Mouse (Mus musculus): Measurements from ENCODE around the gene Pitx3. TPM values are rescaled to one million over a fixed set of nuclear protein-coding genes. Genes with fewer than 3 reads are reported as not detected.

The Pitx3 gene
- polyA plus RNA-seq, 1 experiment = not detected

DNA sequence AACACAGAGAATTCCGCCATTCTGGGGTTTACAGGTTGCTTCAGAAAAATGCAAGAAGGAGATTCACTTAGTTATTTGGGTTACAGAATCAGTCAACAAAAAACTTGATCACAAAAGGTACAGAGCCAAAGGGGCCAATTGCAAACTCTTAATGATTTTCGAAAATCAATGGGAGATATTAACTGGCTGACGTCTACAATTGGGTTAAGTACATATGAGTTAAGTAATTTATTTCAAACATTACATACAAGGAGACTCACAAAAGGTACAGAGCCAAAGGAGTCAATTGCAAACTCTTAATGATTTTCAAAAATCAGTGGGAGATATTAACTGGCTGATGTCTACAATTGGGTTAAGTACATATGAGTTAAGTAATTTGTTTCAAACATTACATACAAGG is 48.6 kb downstream of the Pitx3 start:
- 93% methylated on average over 3 of the region's 3 CpGs for WGBS
- Histone ChIP-seq H3K4me1 (ENCODE audit: control insufficient read depth, insufficient read depth, insufficient read length) (no peaks in the 10 kb centered on the region; the same call in 1 of the 2 replicates), H3K27me3 (ENCODE audit: control insufficient read depth, insufficient read depth, low read length) (no peaks in the 10 kb centered on the region), H3K27ac (ENCODE audit: insufficient read depth, low read length) (no peak overlapping the region), H3K4me3 (ENCODE audit: extremely low read depth, insufficient read depth, insufficient read length) (no peak overlapping the region), H3K36me3 (ENCODE audit: control insufficient read depth, insufficient read depth, low read length) (no peaks in the 10 kb centered on the region)
- TF ChIP-seq CTCF (IDR thresholded peaks at IDR 0.05; ENCODE audit: extremely low read depth, insufficient read depth, insufficient read length, insufficient replicate concordance) (no peak), POLR2A (IDR thresholded peaks at IDR 0.05; ENCODE audit: low read depth, low read length) (no peak)
- DNase-seq (ENCODE audit: low read depth in 1 of 2, low spot score in 2 of 2) = no peak

DNA sequence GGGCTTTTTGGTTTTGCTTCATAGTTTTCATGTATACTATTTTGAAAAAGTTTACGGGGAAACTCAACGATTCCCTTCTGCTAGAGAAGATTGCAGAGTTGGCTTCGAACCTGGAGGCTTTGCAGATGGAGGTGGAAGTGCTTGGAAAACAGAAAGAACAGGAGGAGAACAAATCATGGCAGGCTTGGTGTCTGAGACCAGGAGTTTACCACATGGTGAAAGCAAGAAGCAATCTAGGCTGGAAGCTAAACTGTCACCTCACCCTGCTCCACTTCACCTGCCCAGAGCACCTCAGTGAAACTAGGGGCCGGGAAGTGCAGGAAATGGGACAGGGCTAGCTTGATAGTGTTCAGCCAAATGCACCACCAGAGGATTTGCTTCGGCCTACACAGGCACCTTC is 51.7 kb downstream of the Pitx3 start:
- no peak overlapping the region for H3K4me3 ChIP-seq (ENCODE audit: extremely low read depth, insufficient read depth, insufficient read length)
- DNase-seq (ENCODE audit: low read depth in 1 of 2, low spot score in 2 of 2) = no peak
- no peaks in the 10 kb centered on the region for H3K27me3 ChIP-seq (ENCODE audit: control insufficient read depth, insufficient read depth, low read length)
- H3K36me3 ChIP-seq (ENCODE audit: control insufficient read depth, insufficient read depth, low read length) = no peaks in the 10 kb centered on the region
- no peak for TF ChIP-seq CTCF (IDR thresholded peaks at IDR 0.05; ENCODE audit: extremely low read depth, insufficient read depth, insufficient read length, insufficient replicate concordance)
- TF ChIP-seq POLR2A (IDR thresholded peaks at IDR 0.05; ENCODE audit: low read depth, low read length) = no peak
- 92% methylated on average over 5 of the region's 5 CpGs for WGBS
- H3K4me1 ChIP-seq (ENCODE audit: control insufficient read depth, insufficient read depth, insufficient read length) = no peaks in the 10 kb centered on the region
- no peak overlapping the region for H3K27ac ChIP-seq (ENCODE audit: insufficient read depth, low read length)

- no peak for TF ChIP-seq POLR2A (IDR thresholded peaks at IDR 0.05; ENCODE audit: low read depth, low read length)
- TF ChIP-seq CTCF (IDR thresholded peaks at IDR 0.05; ENCODE audit: extremely low read depth, insufficient read depth, insufficient read length, insufficient replicate concordance) = no peak
- no peak for DNase-seq (ENCODE audit: low read depth in 1 of 2, low spot score in 2 of 2)
- 84% methylated on average over 4 of the region's 4 CpGs for WGBS
- Histone ChIP-seq H3K4me1 (ENCODE audit: control insufficient read depth, insufficient read depth, insufficient read length) (no peaks in the 10 kb centered on the region), H3K27ac (ENCODE audit: insufficient read depth, low read length) (no peak overlapping the region), H3K36me3 (ENCODE audit: control insufficient read depth, insufficient read depth, low read length) (no peaks in the 10 kb centered on the region), H3K4me3 (ENCODE audit: extremely low read depth, insufficient read depth, insufficient read length) (no peak overlapping the region), H3K27me3 (ENCODE audit: control insufficient read depth, insufficient read depth, low read length) (no peaks in the 10 kb centered on the region)
Measured at GRCm38 (mm10) chr19:46095291-46095690, 52.8 kb downstream of the Pitx3 start.

DNA sequence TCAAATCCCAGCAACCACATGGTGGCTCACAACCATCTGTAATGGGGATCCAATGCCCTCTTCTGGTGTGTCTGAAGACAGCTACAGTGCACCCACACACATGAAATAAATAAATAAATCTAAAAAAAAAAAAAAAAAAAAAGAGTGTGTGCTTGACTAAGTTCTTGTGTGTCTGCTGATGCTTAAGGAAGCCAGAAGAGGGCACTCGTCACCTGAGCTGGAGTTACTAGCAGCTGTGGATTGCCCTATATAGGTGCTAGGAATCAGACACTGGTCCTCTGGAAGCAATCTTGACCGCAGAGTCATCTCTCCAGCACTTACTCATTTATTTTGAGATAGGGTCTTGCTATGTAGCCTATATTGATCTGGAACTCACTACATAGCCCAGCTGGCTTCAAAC is 54.0 kb downstream of the Pitx3 start:
- 98% methylated on average over 2 of the region's 2 CpGs for WGBS
- Histone ChIP-seq H3K4me1 (ENCODE audit: control insufficient read depth, insufficient read depth, insufficient read length) (no peaks in the 10 kb centered on the region), H3K27ac (ENCODE audit: insufficient read depth, low read length) (no peak overlapping the region), H3K36me3 (ENCODE audit: control insufficient read depth, insufficient read depth, low read length) (no peaks in the 10 kb centered on the region), H3K27me3 (ENCODE audit: control insufficient read depth, insufficient read depth, low read length) (no peaks in the 10 kb centered on the region), H3K4me3 (ENCODE audit: extremely low read depth, insufficient read depth, insufficient read length) (no peak overlapping the region)
- no peak for DNase-seq (ENCODE audit: low read depth in 1 of 2, low spot score in 2 of 2)
- TF ChIP-seq POLR2A (IDR thresholded peaks at IDR 0.05; ENCODE audit: low read depth, low read length) (no peak), CTCF (IDR thresholded peaks at IDR 0.05; ENCODE audit: extremely low read depth, insufficient read depth, insufficient read length, insufficient replicate concordance) (no peak)

- Histone ChIP-seq H3K4me3 (ENCODE audit: extremely low read depth, insufficient read depth, insufficient read length) (no peak overlapping the region), H3K4me1 (ENCODE audit: control insufficient read depth, insufficient read depth, insufficient read length) (no peaks in the 10 kb centered on the region), H3K27ac (ENCODE audit: insufficient read depth, low read length) (no peak overlapping the region), H3K36me3 (ENCODE audit: control insufficient read depth, insufficient read depth, low read length) (no peaks in the 10 kb centered on the region), H3K27me3 (ENCODE audit: control insufficient read depth, insufficient read depth, low read length) (no peaks in the 10 kb centered on the region)
- TF ChIP-seq POLR2A (IDR thresholded peaks at IDR 0.05; ENCODE audit: low read depth, low read length) (no peak), CTCF (IDR thresholded peaks at IDR 0.05; ENCODE audit: extremely low read depth, insufficient read depth, insufficient read length, insufficient replicate concordance) (no peak)
- DNase-seq (ENCODE audit: low read depth in 1 of 2, low spot score in 2 of 2) = no peak
- 90% methylated on average over 4 of the region's 4 CpGs for WGBS
Measured at GRCm38 (mm10) chr19:46091641-46092040, 56.5 kb downstream of the Pitx3 start.

DNA sequence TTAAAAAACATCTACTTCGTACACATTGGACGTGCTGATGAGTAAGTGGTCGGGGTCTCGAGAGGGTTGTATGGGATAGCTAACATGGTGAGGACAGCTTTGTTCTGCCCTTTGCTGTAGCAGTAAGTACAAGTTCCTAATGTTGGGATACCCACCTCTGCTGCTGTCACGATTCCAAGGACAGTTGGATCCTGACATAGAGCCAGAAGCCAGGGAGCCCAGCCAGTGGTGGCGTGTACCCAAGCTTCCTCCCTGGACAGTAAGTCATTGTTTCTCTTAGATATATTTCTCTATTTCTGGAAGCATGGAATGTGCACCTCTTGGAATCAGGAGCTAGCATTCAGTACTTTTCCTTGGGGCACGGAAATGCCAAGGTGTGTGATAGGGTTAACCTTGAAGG is 60.3 kb downstream of the Pitx3 start:
- Histone ChIP-seq H3K36me3 (ENCODE audit: control insufficient read depth, insufficient read depth, low read length) (peaks cover 17% of the 10 kb centered on the region), H3K27me3 (ENCODE audit: control insufficient read depth, insufficient read depth, low read length) (no peaks in the 10 kb centered on the region), H3K4me3 (ENCODE audit: extremely low read depth, insufficient read depth, insufficient read length) (no peak overlapping the region), H3K27ac (ENCODE audit: insufficient read depth, low read length) (no peak overlapping the region), H3K4me1 (ENCODE audit: control insufficient read depth, insufficient read depth, insufficient read length) (no peaks in the 10 kb centered on the region)
- DNase-seq (ENCODE audit: low read depth in 1 of 2, low spot score in 2 of 2) = no peak
- no peak for TF ChIP-seq CTCF (IDR thresholded peaks at IDR 0.05; ENCODE audit: extremely low read depth, insufficient read depth, insufficient read length, insufficient replicate concordance)
- no peak for TF ChIP-seq POLR2A (IDR thresholded peaks at IDR 0.05; ENCODE audit: low read depth, low read length)
- 90% methylated on average over 7 of the region's 7 CpGs for WGBS

GRCm38 (mm10) chr19:46086337-46086736 is 61.8 kb downstream of the Pitx3 start:
- WGBS = 43% methylated on average over 3 of the region's 3 CpGs
- H3K4me3 ChIP-seq (ENCODE audit: extremely low read depth, insufficient read depth, insufficient read length) = no peak overlapping the region
- no peaks in the 10 kb centered on the region for H3K27me3 ChIP-seq (ENCODE audit: control insufficient read depth, insufficient read depth, low read length)
- no peaks in the 10 kb centered on the region for H3K4me1 ChIP-seq (ENCODE audit: control insufficient read depth, insufficient read depth, insufficient read length)
- TF ChIP-seq POLR2A (IDR thresholded peaks at IDR 0.05; ENCODE audit: low read depth, low read length) (no peak), CTCF (IDR thresholded peaks at IDR 0.05; ENCODE audit: extremely low read depth, insufficient read depth, insufficient read length, insufficient replicate concordance) (peak; percentile 43; the same call in 1 of the 2 replicates)
- peak; percentile 35 to 42 for DNase-seq (ENCODE audit: low read depth in 1 of 2, low spot score in 2 of 2)
- H3K27ac ChIP-seq (ENCODE audit: insufficient read depth, low read length) = no peak overlapping the region
- H3K36me3 ChIP-seq (ENCODE audit: control insufficient read depth, insufficient read depth, low read length) = peaks cover 33% of the 10 kb centered on the region

Other genes with a start within 250 kb of the Pitx3 start
- gene Armh3, start 149.8 kb downstream of the Pitx3 start, polyA plus RNA-seq (2012; rRNA removed) = 5.6 TPM in 2 replicates
- gene Hps6, start 144.8 kb downstream of the Pitx3 start, polyA plus RNA-seq (2012; rRNA removed) = 7.4 and 8.8 TPM in 2 replicates
- 28.5 and 30.7 TPM in 2 replicates for gene Pprc1, start 103.4 kb downstream of the Pitx3 start, polyA plus RNA-seq (2012; rRNA removed)
- gene Ldb1, start 103.1 kb downstream of the Pitx3 start, polyA plus RNA-seq (2012; rRNA removed) = 224 and 270 TPM in 2 replicates
- gene Nolc1, start 72.5 kb downstream of the Pitx3 start, polyA plus RNA-seq (2012; rRNA removed) = 10.3 TPM in 2 replicates
- not detected in 2 replicates for gene Elovl3, start 16.4 kb downstream of the Pitx3 start, polyA plus RNA-seq (2012; rRNA removed)
- gene Gbf1, start 4.2 kb upstream of the Pitx3 start, polyA plus RNA-seq (2012; rRNA removed) = 67.7 and 76.2 TPM in 2 replicates
- 145 and 196 TPM in 2 replicates for gene Nfkb2, start 156.0 kb upstream of the Pitx3 start, polyA plus RNA-seq (2012; rRNA removed)
- gene Psd, start 178.8 kb upstream of the Pitx3 start, polyA plus RNA-seq (2012; rRNA removed) = 3.6 and 4.7 TPM in 2 replicates
- gene Fbxl15, start 179.9 kb upstream of the Pitx3 start, polyA plus RNA-seq (2012; rRNA removed) = 12.1 and 16.4 TPM in 2 replicates
- gene Cuedc2, start 190.4 kb upstream of the Pitx3 start, polyA plus RNA-seq (2012; rRNA removed) = 45.3 and 55.0 TPM in 2 replicates
- 5.3 and 10.8 TPM in 2 replicates for gene Mfsd13a, start 192.8 kb upstream of the Pitx3 start, polyA plus RNA-seq (2012; rRNA removed)
- 0.16 and 0.42 TPM in 2 replicates for gene 2310034G01Rik, start 202.0 kb upstream of the Pitx3 start, polyA plus RNA-seq (2012; rRNA removed)
- 55.7 and 60.5 TPM in 2 replicates for gene Actr1a, start 247.4 kb upstream of the Pitx3 start, polyA plus RNA-seq (2012; rRNA removed)
- 18.6 and 22.1 TPM in 2 replicates for gene Sufu, start 248.6 kb upstream of the Pitx3 start, polyA plus RNA-seq (2012; rRNA removed)